Mouse (Mus musculus): ENCODE measurements at regions not wholly inside any gene's neighbourhood (a gene's known extent, or its start where the extent isn't known, plus 50 kb on each side); places are given as distances from the start of the nearest gene placed in this dataset.

DNA sequence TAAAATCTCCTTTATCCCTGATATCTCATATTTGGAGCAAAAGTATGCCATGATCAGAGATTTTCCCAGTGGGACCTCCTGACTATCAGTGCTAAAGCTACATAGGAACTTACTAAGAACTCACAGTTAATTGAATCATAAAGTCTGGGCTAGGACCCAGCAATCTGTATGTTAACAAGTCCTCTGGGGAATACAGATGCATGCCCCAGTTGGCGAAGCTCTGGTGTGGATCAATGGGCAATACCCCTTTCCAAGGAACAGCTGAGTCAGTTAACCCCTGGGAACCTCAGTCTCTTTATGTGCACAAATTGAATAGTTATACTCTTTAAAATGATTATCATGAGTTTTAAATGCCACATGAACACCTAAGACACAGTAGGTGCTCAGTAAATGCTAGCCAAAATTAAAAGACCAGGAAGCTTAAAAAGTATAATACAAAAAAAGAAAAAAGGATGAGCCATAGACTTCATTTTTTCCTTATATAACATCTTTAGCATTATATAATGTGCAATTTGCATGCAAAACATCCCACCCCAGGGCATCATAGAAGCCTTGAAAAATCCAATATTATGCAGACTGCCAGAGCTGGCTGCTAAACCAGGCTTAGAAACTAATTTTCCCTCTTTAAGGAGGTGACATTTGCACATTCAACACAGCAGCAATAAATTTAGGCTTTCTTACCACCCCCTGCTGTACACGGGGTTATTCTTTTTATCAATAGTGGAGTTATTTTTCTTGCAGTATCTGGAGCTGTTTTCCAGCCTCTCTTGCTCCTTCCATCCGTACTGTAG is 202.7 kb downstream of the Gm16223 start:
- Histone ChIP-seq H3K27ac (peak overlapping the region; percentile 87), H3K4me3 (no peak overlapping the region)
- DNase-seq (ENCODE audit: extremely low spot score in 1 of 2, low spot score in 2 of 2), result no peak
- no peak for TF ChIP-seq CTCF (IDR thresholded peaks at IDR 0.05)
- intact Hi-C loops (cut with DNase I), result loop anchor here (5.0 to 10.0 kb wide), 4 partner anchors 96 to 964 kb away; partner anchors contain the start of gene Cpeb2

DNA sequence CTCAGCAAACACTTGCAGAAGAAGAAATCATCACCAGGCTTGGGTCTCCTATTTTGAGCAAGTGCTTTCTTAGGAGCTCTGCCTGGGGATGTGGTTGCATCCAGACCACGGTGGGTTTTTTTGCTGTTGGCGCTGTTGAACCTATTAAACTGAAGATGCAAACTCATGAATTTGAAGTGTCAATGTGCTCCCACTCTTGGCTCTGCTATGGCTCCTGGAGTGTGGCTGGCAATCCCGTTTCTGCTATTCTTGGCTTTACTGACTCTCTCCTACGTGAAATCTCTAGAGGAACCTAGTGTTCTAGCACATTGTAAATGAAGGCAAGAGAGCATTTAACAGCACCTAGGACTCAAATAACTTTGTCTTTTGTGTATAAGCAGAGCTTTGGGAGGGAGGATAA is 204.2 kb downstream of the Gm16223 start:
- Histone ChIP-seq H3K4me3 (no peak overlapping the region), H3K27ac (peak overlapping the region; percentile 87)
- no peak for TF ChIP-seq CTCF (IDR thresholded peaks at IDR 0.05)
- DNase-seq (ENCODE audit: extremely low spot score in 1 of 2, low spot score in 2 of 2), result peak; percentile 35 to 50
- intact Hi-C loops (cut with DNase I), result loop anchor here (1.0 to 10.0 kb wide), 5 partner anchors 33 to 963 kb away; partner anchors contain the start of gene Cpeb2

DNA sequence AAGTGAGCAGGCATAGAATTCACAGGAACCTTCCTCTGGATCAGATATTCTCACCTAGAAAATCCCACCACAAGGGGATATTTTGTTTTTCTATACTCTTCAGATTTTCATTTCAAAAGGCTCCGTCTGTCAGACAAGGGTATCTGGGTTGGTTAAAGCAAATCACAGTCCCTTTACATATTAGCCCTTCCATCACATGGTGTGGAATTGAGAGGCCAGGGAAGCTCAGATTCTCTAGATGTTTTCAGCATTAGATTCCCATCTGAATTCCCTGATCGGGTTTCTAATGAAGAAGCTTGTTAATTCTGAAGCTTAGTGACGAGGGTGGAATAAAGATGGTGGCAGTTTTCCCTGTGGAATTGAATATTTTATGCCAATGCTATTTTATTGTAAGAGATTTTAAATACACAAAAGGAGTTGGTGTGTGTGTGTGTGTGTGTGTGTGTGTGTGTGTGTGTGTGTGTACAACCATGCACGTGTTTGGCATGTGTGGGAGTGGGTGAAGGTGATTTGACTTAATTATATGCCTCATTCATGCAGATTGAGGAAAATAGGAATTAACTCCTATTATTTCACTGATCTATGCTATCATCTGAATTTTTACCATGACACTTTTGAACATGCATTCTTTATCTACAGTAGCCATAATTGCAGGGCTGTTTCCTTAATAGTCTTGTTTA is 211.0 kb downstream of the Gm16223 start:
- no peak overlapping the region for H3K4me3 ChIP-seq
- no peak for TF ChIP-seq CTCF (IDR thresholded peaks at IDR 0.05)
- no peak overlapping the region for H3K27ac ChIP-seq
- intact Hi-C loops (cut with DNase I), result loop anchor here (10.0 kb wide), 2 partner anchors 104 to 956 kb away; partner anchors contain the start of gene Cpeb2
- DNase-seq (ENCODE audit: extremely low spot score in 1 of 2, low spot score in 2 of 2), result no peak
